Mouse (Mus musculus): Measurements from ENCODE around the gene Polr1e. TPM values are rescaled to one million over a fixed set of nuclear protein-coding genes. Genes with fewer than 3 reads are reported as not detected.
"Not testable (repeated sequence)": the region's sequence is repeated elsewhere in the genome, so short reads cannot be mapped to it uniquely, and the experiment has no call there.

Polr1e gene
- polyA plus RNA-seq, 1 experiment from 2014 or later = 33.2 TPM

- peaks cover 20% of the 10 kb centered on the region for H3K36me3 ChIP-seq (ENCODE audit: control insufficient read depth, insufficient read depth, low read length)
- H3K9ac ChIP-seq (ENCODE audit: low read depth, low read length) = no peak overlapping the region
- H3K9me3 ChIP-seq (replicated peaks; ENCODE audit: control insufficient read depth, low read length, poor library complexity, severe bottlenecking) = no peaks in the 10 kb centered on the region
- 94% methylated on average over 13 of the region's 13 CpGs for WGBS
- no peaks in the 10 kb centered on the region for H3K27me3 ChIP-seq (ENCODE audit: control insufficient read depth, insufficient read depth, low read depth, low read length)
- H3K4me1 ChIP-seq (ENCODE audit: control insufficient read depth, insufficient read depth, low read length) = no peaks in the 10 kb centered on the region
- ATAC-seq = no peak
- H3K4me2 ChIP-seq (ENCODE audit: low read length) = no peak overlapping the region
- no peak overlapping the region for H3K27ac ChIP-seq (ENCODE audit: low read length)
- H3K4me3 ChIP-seq (ENCODE audit: low read depth, low read length) = no peak overlapping the region
Observed at GRCm38 (mm10) chr4:45037455-45038410, 19.4 kb downstream of the Polr1e start.

- peaks cover 22% of the 10 kb centered on the region for H3K36me3 ChIP-seq (ENCODE audit: control insufficient read depth, insufficient read depth, low read length)
- 58% methylated on average over 8 of the region's 8 CpGs for WGBS
- not testable (repeated sequence) for ATAC-seq; H3K4me3 ChIP-seq (ENCODE audit: low read depth, low read length); H3K4me1 ChIP-seq (ENCODE audit: control insufficient read depth, insufficient read depth, low read length); H3K4me2 ChIP-seq (ENCODE audit: low read length); H3K9me3 ChIP-seq (replicated peaks; ENCODE audit: control insufficient read depth, low read length, poor library complexity, severe bottlenecking); H3K27me3 ChIP-seq (ENCODE audit: control insufficient read depth, insufficient read depth, low read depth, low read length); H3K9ac ChIP-seq (ENCODE audit: low read depth, low read length); H3K27ac ChIP-seq (ENCODE audit: low read length)
Observed at GRCm38 (mm10) chr4:45038879-45039278, 20.5 kb downstream of the Polr1e start.

GRCm38 (mm10) chr4:45039546-45039945, 21.2 kb downstream of the Polr1e start:
- not testable (repeated sequence) for H3K4me3 ChIP-seq (ENCODE audit: low read depth, low read length); H3K9me3 ChIP-seq (replicated peaks; ENCODE audit: control insufficient read depth, low read length, poor library complexity, severe bottlenecking); H3K4me1 ChIP-seq (ENCODE audit: control insufficient read depth, insufficient read depth, low read length); ATAC-seq; H3K27me3 ChIP-seq (ENCODE audit: control insufficient read depth, insufficient read depth, low read depth, low read length); H3K27ac ChIP-seq (ENCODE audit: low read length); H3K9ac ChIP-seq (ENCODE audit: low read depth, low read length); H3K4me2 ChIP-seq (ENCODE audit: low read length)
- 97% methylated on average over 7 of the region's 7 CpGs for WGBS
- peaks cover 25% of the 10 kb centered on the region for H3K36me3 ChIP-seq (ENCODE audit: control insufficient read depth, insufficient read depth, low read length)

- Histone ChIP-seq H3K27ac (ENCODE audit: low read length) (no peak overlapping the region), H3K9ac (ENCODE audit: low read depth, low read length) (no peak overlapping the region), H3K4me3 (ENCODE audit: low read depth, low read length) (no peak overlapping the region), H3K4me1 (ENCODE audit: control insufficient read depth, insufficient read depth, low read length) (no peaks in the 10 kb centered on the region), H3K4me2 (ENCODE audit: low read length) (no peak overlapping the region), H3K36me3 (ENCODE audit: control insufficient read depth, insufficient read depth, low read length) (peaks cover 24% of the 10 kb centered on the region), H3K27me3 (ENCODE audit: control insufficient read depth, insufficient read depth, low read depth, low read length) (no peaks in the 10 kb centered on the region), H3K9me3 (replicated peaks; ENCODE audit: control insufficient read depth, low read length, poor library complexity, severe bottlenecking) (no peaks in the 10 kb centered on the region)
- ATAC-seq = no peak
- 78% methylated on average over 7 of the region's 7 CpGs for WGBS
Observed at GRCm38 (mm10) chr4:45040795-45041194, 22.4 kb downstream of the Polr1e start.

- Histone ChIP-seq H3K4me3 (ENCODE audit: low read depth, low read length) (no peak overlapping the region), H3K9ac (ENCODE audit: low read depth, low read length) (no peak overlapping the region), H3K9me3 (replicated peaks; ENCODE audit: control insufficient read depth, low read length, poor library complexity, severe bottlenecking) (no peaks in the 10 kb centered on the region), H3K27ac (ENCODE audit: low read length) (no peak overlapping the region), H3K4me2 (ENCODE audit: low read length) (no peak overlapping the region), H3K4me1 (ENCODE audit: control insufficient read depth, insufficient read depth, low read length) (no peaks in the 10 kb centered on the region; the same call in 1 of the 2 replicates), H3K36me3 (ENCODE audit: control insufficient read depth, insufficient read depth, low read length) (peaks cover 14% of the 10 kb centered on the region), H3K27me3 (ENCODE audit: control insufficient read depth, insufficient read depth, low read depth, low read length) (no peaks in the 10 kb centered on the region)
- ATAC-seq = no peak
- 97% methylated on average over 5 of the region's 5 CpGs for WGBS
Observed at GRCm38 (mm10) chr4:45046679-45047078, 28.3 kb downstream of the Polr1e start.

GRCm38 (mm10) chr4:45047286-45047887, 29.0 kb downstream of the Polr1e start:
- no peak for ATAC-seq
- no peak overlapping the region for H3K4me3 ChIP-seq (ENCODE audit: low read depth, low read length)
- no peaks in the 10 kb centered on the region for H3K27me3 ChIP-seq (ENCODE audit: control insufficient read depth, insufficient read depth, low read depth, low read length)
- H3K4me1 ChIP-seq (ENCODE audit: control insufficient read depth, insufficient read depth, low read length) = no peaks in the 10 kb centered on the region; the same call in 1 of the 2 replicates
- peak overlapping the region; percentile 19 for H3K27ac ChIP-seq (ENCODE audit: low read length)
- H3K9me3 ChIP-seq (replicated peaks; ENCODE audit: control insufficient read depth, low read length, poor library complexity, severe bottlenecking) = no peaks in the 10 kb centered on the region
- peaks cover 11% of the 10 kb centered on the region for H3K36me3 ChIP-seq (ENCODE audit: control insufficient read depth, insufficient read depth, low read length)
- H3K9ac ChIP-seq (ENCODE audit: low read depth, low read length) = no peak overlapping the region
- 80% methylated on average over 9 of the region's 9 CpGs for WGBS
- no peak overlapping the region for H3K4me2 ChIP-seq (ENCODE audit: low read length)

GRCm38 (mm10) chr4:45047956-45048355, 29.6 kb downstream of the Polr1e start:
- no peaks in the 10 kb centered on the region for H3K27me3 ChIP-seq (ENCODE audit: control insufficient read depth, insufficient read depth, low read depth, low read length)
- H3K9ac ChIP-seq (ENCODE audit: low read depth, low read length) = no peak overlapping the region
- WGBS = 59% methylated on average over 9 of the region's 9 CpGs
- 0 out of 2 replicates have a peak, but pooled peaks have one; percentile 28 for ATAC-seq
- no peak overlapping the region for H3K4me2 ChIP-seq (ENCODE audit: low read length)
- H3K4me3 ChIP-seq (ENCODE audit: low read depth, low read length) = no peak overlapping the region
- no peaks in the 10 kb centered on the region; the same call in 1 of the 2 replicates for H3K4me1 ChIP-seq (ENCODE audit: control insufficient read depth, insufficient read depth, low read length)
- no peaks in the 10 kb centered on the region for H3K9me3 ChIP-seq (replicated peaks; ENCODE audit: control insufficient read depth, low read length, poor library complexity, severe bottlenecking)
- peaks cover 11% of the 10 kb centered on the region for H3K36me3 ChIP-seq (ENCODE audit: control insufficient read depth, insufficient read depth, low read length)
- H3K27ac ChIP-seq (ENCODE audit: low read length) = peak overlapping the region; percentile 19

- Histone ChIP-seq H3K36me3 (ENCODE audit: control insufficient read depth, insufficient read depth, low read length) (peaks cover 20% of the 10 kb centered on the region), H3K9me3 (replicated peaks; ENCODE audit: control insufficient read depth, low read length, poor library complexity, severe bottlenecking) (no peaks in the 10 kb centered on the region), H3K4me1 (ENCODE audit: control insufficient read depth, insufficient read depth, low read length) (no peaks in the 10 kb centered on the region), H3K27ac (ENCODE audit: low read length) (no peak overlapping the region), H3K4me3 (ENCODE audit: low read depth, low read length) (no peak overlapping the region), H3K4me2 (ENCODE audit: low read length) (no peak overlapping the region), H3K27me3 (ENCODE audit: control insufficient read depth, insufficient read depth, low read depth, low read length) (no peaks in the 10 kb centered on the region), H3K9ac (ENCODE audit: low read depth, low read length) (no peak overlapping the region)
- 66% methylated on average over 3 of the region's 3 CpGs for WGBS
- ATAC-seq = no peak
Observed at GRCm38 (mm10) chr4:45054862-45055261, 36.5 kb downstream of the Polr1e start.

- no peak overlapping the region for H3K27ac ChIP-seq (ENCODE audit: low read length)
- H3K9ac ChIP-seq (ENCODE audit: low read depth, low read length) = no peak overlapping the region
- no peaks in the 10 kb centered on the region for H3K9me3 ChIP-seq (replicated peaks; ENCODE audit: control insufficient read depth, low read length, poor library complexity, severe bottlenecking)
- H3K36me3 ChIP-seq (ENCODE audit: control insufficient read depth, insufficient read depth, low read length) = peaks cover 20% of the 10 kb centered on the region
- no peak overlapping the region for H3K4me2 ChIP-seq (ENCODE audit: low read length)
- H3K4me1 ChIP-seq (ENCODE audit: control insufficient read depth, insufficient read depth, low read length) = no peaks in the 10 kb centered on the region
- WGBS = 88% methylated on average over 8 of the region's 8 CpGs
- H3K4me3 ChIP-seq (ENCODE audit: low read depth, low read length) = no peak overlapping the region
- no peak for ATAC-seq
- no peaks in the 10 kb centered on the region for H3K27me3 ChIP-seq (ENCODE audit: control insufficient read depth, insufficient read depth, low read depth, low read length)
Observed at GRCm38 (mm10) chr4:45055451-45055850, 37.1 kb downstream of the Polr1e start.

All from midbrain, embryonic 16.5 days (tissue).